Mouse (Mus musculus): ENCODE measurements around the gene Galnt7.

GRCm38 (mm10) chr8:57478406-57478805 lies 174.4 kb downstream of the Galnt7 start:
- no peak for TF ChIP-seq MAFK (IDR thresholded peaks at IDR 0.05; ENCODE audit: insufficient read depth, low read depth, low read length)
- TF ChIP-seq HCFC1 (IDR thresholded peaks at IDR 0.05; ENCODE audit: borderline replicate concordance, insufficient read depth, low read length): no peak
- TF ChIP-seq ZC3H11A (IDR thresholded peaks at IDR 0.05; ENCODE audit: borderline replicate concordance, low read depth, low read length): no peak
- TF ChIP-seq CHD2 (IDR thresholded peaks at IDR 0.05; ENCODE audit: low read depth, low read length): no peak

Measured in ES-E14 (cell line).